Mouse (Mus musculus): ENCODE results near the gene Rtn4rl1.

Gene Rtn4rl1

GRCm38 (mm10) chr11:75254252-75254912 lies 60.8 kb downstream of the Rtn4rl1 start:
- DNase-seq: peak; percentile 73

GRCm38 (mm10) chr11:75255330-75255729 lies 61.7 kb downstream of the Rtn4rl1 start:
- DNase-seq: peak; percentile 65

GRCm38 (mm10) chr11:75257056-75257648 lies 63.6 kb downstream of the Rtn4rl1 start:
- DNase-seq: no peak

GRCm38 (mm10) chr11:75259416-75259815 lies 65.8 kb downstream of the Rtn4rl1 start:
- DNase-seq: no peak

- peak; percentile 50 for DNase-seq
These were observed 66.5 kb downstream of the Rtn4rl1 start for GRCm38 (mm10) chr11:75259996-75260561.

- DNase-seq: no peak
These were observed 67.4 kb downstream of the Rtn4rl1 start for GRCm38 (mm10) chr11:75261016-75261415.

- no peak for DNase-seq
These were observed 68.1 kb downstream of the Rtn4rl1 start for GRCm38 (mm10) chr11:75261730-75262129.

GRCm38 (mm10) chr11:75262181-75262580 lies 68.6 kb downstream of the Rtn4rl1 start:
- DNase-seq: no peak

GRCm38 (mm10) chr11:75262791-75263190 lies 69.2 kb downstream of the Rtn4rl1 start:
- DNase-seq: no peak

GRCm38 (mm10) chr11:75263274-75263963 lies 69.8 kb downstream of the Rtn4rl1 start:
- DNase-seq: peak; percentile 81

- peak; percentile 65 for DNase-seq
These were observed 70.4 kb downstream of the Rtn4rl1 start for GRCm38 (mm10) chr11:75263964-75264312.

- DNase-seq: no peak
These were observed 71.0 kb downstream of the Rtn4rl1 start for GRCm38 (mm10) chr11:75264550-75264949.

GRCm38 (mm10) chr11:75265545-75265944 lies 72.0 kb downstream of the Rtn4rl1 start:
- DNase-seq: no peak

GRCm38 (mm10) chr11:75267826-75268281 lies 74.3 kb downstream of the Rtn4rl1 start:
- DNase-seq: peak; percentile 77

- DNase-seq: no peak
These were observed 74.9 kb downstream of the Rtn4rl1 start for GRCm38 (mm10) chr11:75268492-75268891.

- DNase-seq: no peak
These were observed 75.6 kb downstream of the Rtn4rl1 start for GRCm38 (mm10) chr11:75269213-75269612.

GRCm38 (mm10) chr11:75270276-75270984 lies 76.8 kb downstream of the Rtn4rl1 start:
- no peak for DNase-seq

- no peak for DNase-seq
These were observed 77.4 kb downstream of the Rtn4rl1 start for GRCm38 (mm10) chr11:75270985-75271434.

- DNase-seq: no peak
These were observed 79.9 kb downstream of the Rtn4rl1 start for GRCm38 (mm10) chr11:75273466-75273865.

GRCm38 (mm10) chr11:75275035-75275434 lies 81.5 kb downstream of the Rtn4rl1 start:
- no peak for DNase-seq

GRCm38 (mm10) chr11:75278115-75278514 lies 84.5 kb downstream of the Rtn4rl1 start:
- DNase-seq: no peak

GRCm38 (mm10) chr11:75279013-75279341 lies 85.4 kb downstream of the Rtn4rl1 start:
- no peak for DNase-seq

Data from kidney, postnatal 10 days (tissue).